Mouse (Mus musculus): Measurements from ENCODE around the gene Rfpl4. TPM values are rescaled to one million over a fixed set of nuclear protein-coding genes. Genes with fewer than 3 reads are reported as not detected.
"Not testable (repeated sequence)": the region's sequence is repeated elsewhere in the genome, so short reads cannot be mapped to it uniquely, and the experiment has no call there.

Gene Rfpl4
- polyA plus RNA-seq (2016; fragmentation: Nextera tagmentation; extraction: Ambion mirVana) = 0.18 TPM in 1 of 2 replicates, not detected in the other

GRCm38 (mm10) chr7:5116850-5117249, at the start of gene Rfpl4:
Rfpl4 (minus strand) TSS chr7:5116950.
- no peaks in the 10 kb centered on the region for H3K27me3 ChIP-seq (replicated peaks)
- H3K4me1 ChIP-seq = no peaks in the 10 kb centered on the region
- no peaks in the 10 kb centered on the region for H3K36me3 ChIP-seq
- H3K9me3 ChIP-seq = no peaks in the 10 kb centered on the region
- no peak within 1 kb of the TSS for H3K9ac ChIP-seq
- WGBS = 86% methylated on average over 3 of the region's 3 CpGs
- ATAC-seq (ENCODE audit: low FRiP score, low read depth) = no peak
- no peak within 1 kb of the TSS for H3K4me2 ChIP-seq (replicated peaks)
- no peak within 1 kb of the TSS for H3K4me3 ChIP-seq
- no peak within 1 kb of the TSS for H3K27ac ChIP-seq

GRCm38 (mm10) chr7:5149570-5149969, 32.8 kb upstream of the Rfpl4 start, which contains the start of gene Vmn1r55:
Vmn1r55 (minus strand) TSS chr7:5149670.
- not testable (repeated sequence) for ATAC-seq (ENCODE audit: low FRiP score, low read depth); H3K36me3 ChIP-seq; H3K4me2 ChIP-seq (replicated peaks); H3K9ac ChIP-seq; H3K9me3 ChIP-seq; H3K27me3 ChIP-seq (replicated peaks); H3K27ac ChIP-seq; H3K4me3 ChIP-seq; H3K4me1 ChIP-seq

- H3K27ac ChIP-seq = no peak within 1 kb of the TSS
- H3K4me2 ChIP-seq (replicated peaks) = peak within 1 kb of the TSS; percentile 59
- ATAC-seq (ENCODE audit: low FRiP score, low read depth) = peak; percentile 68
- no peaks in the 10 kb centered on the region for H3K27me3 ChIP-seq (replicated peaks)
- H3K4me3 ChIP-seq = peak within 1 kb of the TSS; percentile 24
- H3K36me3 ChIP-seq = no peaks in the 10 kb centered on the region
- H3K9me3 ChIP-seq = no peaks in the 10 kb centered on the region
- peak within 1 kb of the TSS; percentile 42; the same call in 1 of the 2 replicates for H3K9ac ChIP-seq
- 19% methylated on average over 42 of the region's 42 CpGs for WGBS
- no peaks in the 10 kb centered on the region for H3K4me1 ChIP-seq
These were observed 9.0 kb upstream of the Rfpl4 start, which contains the start of gene Rasl2-9 for GRCm38 (mm10) chr7:5125549-5126406. Rasl2-9 (minus strand) TSS chr7:5125950.

- Histone ChIP-seq H3K27ac (no peak overlapping the region), H3K36me3 (no peaks in the 10 kb centered on the region), H3K9me3 (no peaks in the 10 kb centered on the region), H3K9ac (no peak overlapping the region), H3K27me3 (replicated peaks) (no peaks in the 10 kb centered on the region), H3K4me3 (no peak overlapping the region), H3K4me1 (no peaks in the 10 kb centered on the region), H3K4me2 (replicated peaks) (no peak overlapping the region)
- WGBS = 89% methylated on average over 8 of the region's 8 CpGs
- ATAC-seq (ENCODE audit: low FRiP score, low read depth) = no peak
These were observed 8.3 kb upstream of the Rfpl4 start for GRCm38 (mm10) chr7:5125078-5125477.

GRCm38 (mm10) chr7:5112701-5113100, 4.0 kb downstream of the Rfpl4 start:
- Histone ChIP-seq H3K36me3 (no peaks in the 10 kb centered on the region), H3K27me3 (replicated peaks) (no peaks in the 10 kb centered on the region), H3K4me2 (replicated peaks) (no peak overlapping the region), H3K9me3 (0 out of 2 replicates have a peak, but pooled peaks cover 4% of the 10 kb centered on the region), H3K4me3 (no peak overlapping the region), H3K4me1 (no peaks in the 10 kb centered on the region), H3K9ac (no peak overlapping the region), H3K27ac (no peak overlapping the region)
- WGBS = 57% methylated on average over 3 of the region's 3 CpGs
- ATAC-seq (ENCODE audit: low FRiP score, low read depth) = no peak

- H3K4me2 ChIP-seq (replicated peaks) = no peak overlapping the region
- H3K27ac ChIP-seq = no peak overlapping the region
- 0 out of 2 replicates have a peak, but pooled peaks cover 4% of the 10 kb centered on the region for H3K9me3 ChIP-seq
- no peak overlapping the region for H3K4me3 ChIP-seq
- H3K9ac ChIP-seq = no peak overlapping the region
- H3K27me3 ChIP-seq (replicated peaks) = no peaks in the 10 kb centered on the region
- ATAC-seq (ENCODE audit: low FRiP score, low read depth) = no peak
- H3K4me1 ChIP-seq = no peaks in the 10 kb centered on the region
- H3K36me3 ChIP-seq = no peaks in the 10 kb centered on the region
- WGBS = 87% methylated on average over 8 of the region's 8 CpGs
These were observed 7.4 kb downstream of the Rfpl4 start for GRCm38 (mm10) chr7:5109301-5109700.

GRCm38 (mm10) chr7:5108272-5108671, 8.5 kb downstream of the Rfpl4 start:
- no peak overlapping the region for H3K4me2 ChIP-seq (replicated peaks)
- no peaks in the 10 kb centered on the region for H3K27me3 ChIP-seq (replicated peaks)
- H3K9ac ChIP-seq = no peak overlapping the region
- 82% methylated on average over 4 of the region's 4 CpGs for WGBS
- H3K36me3 ChIP-seq = no peaks in the 10 kb centered on the region
- ATAC-seq (ENCODE audit: low FRiP score, low read depth) = no peak
- H3K4me1 ChIP-seq = no peaks in the 10 kb centered on the region
- 0 out of 2 replicates have a peak, but pooled peaks cover 4% of the 10 kb centered on the region for H3K9me3 ChIP-seq
- H3K27ac ChIP-seq = no peak overlapping the region
- H3K4me3 ChIP-seq = no peak overlapping the region

GRCm38 (mm10) chr7:5102564-5102963, 14.2 kb downstream of the Rfpl4 start:
- Histone ChIP-seq H3K27me3 (replicated peaks) (no peaks in the 10 kb centered on the region), H3K9ac (no peak overlapping the region), H3K4me3 (no peak overlapping the region), H3K4me1 (no peaks in the 10 kb centered on the region), H3K27ac (no peak overlapping the region), H3K4me2 (replicated peaks) (no peak overlapping the region), H3K36me3 (peaks cover 17% of the 10 kb centered on the region), H3K9me3 (no peaks in the 10 kb centered on the region)
- 87% methylated on average over 2 of the region's 2 CpGs for WGBS
- ATAC-seq (ENCODE audit: low FRiP score, low read depth) = no peak

- Histone ChIP-seq H3K4me3 (no peak overlapping the region), H3K27me3 (replicated peaks) (no peaks in the 10 kb centered on the region), H3K9me3 (no peaks in the 10 kb centered on the region), H3K36me3 (peaks cover 31% of the 10 kb centered on the region), H3K4me2 (replicated peaks) (no peak overlapping the region), H3K4me1 (no peaks in the 10 kb centered on the region), H3K9ac (no peak overlapping the region), H3K27ac (no peak overlapping the region)
- ATAC-seq (ENCODE audit: low FRiP score, low read depth) = no peak
- WGBS = 92% methylated on average over 10 of the region's 10 CpGs
These were observed 15.6 kb downstream of the Rfpl4 start for GRCm38 (mm10) chr7:5101066-5101663.

- Histone ChIP-seq H3K4me2 (replicated peaks) (no peak overlapping the region), H3K27me3 (replicated peaks) (no peaks in the 10 kb centered on the region), H3K4me1 (no peaks in the 10 kb centered on the region), H3K27ac (no peak overlapping the region), H3K9me3 (no peaks in the 10 kb centered on the region), H3K9ac (no peak overlapping the region), H3K36me3 (peaks cover 45% of the 10 kb centered on the region), H3K4me3 (no peak overlapping the region)
- ATAC-seq (ENCODE audit: low FRiP score, low read depth) = no peak
- 85% methylated on average over 3 of the region's 3 CpGs for WGBS
These were observed 17.0 kb downstream of the Rfpl4 start for GRCm38 (mm10) chr7:5099796-5100195.

GRCm38 (mm10) chr7:5098769-5099168, 18.0 kb downstream of the Rfpl4 start:
- H3K4me2 ChIP-seq (replicated peaks) = no peak overlapping the region
- H3K27me3 ChIP-seq (replicated peaks) = no peaks in the 10 kb centered on the region
- no peak overlapping the region for H3K27ac ChIP-seq
- H3K9ac ChIP-seq = no peak overlapping the region
- ATAC-seq (ENCODE audit: low FRiP score, low read depth) = no peak
- H3K4me1 ChIP-seq = no peaks in the 10 kb centered on the region
- no peaks in the 10 kb centered on the region for H3K9me3 ChIP-seq
- peaks cover 55% of the 10 kb centered on the region for H3K36me3 ChIP-seq
- WGBS = 91% methylated on average over 5 of the region's 5 CpGs
- no peak overlapping the region for H3K4me3 ChIP-seq

- Histone ChIP-seq H3K9me3 (no peaks in the 10 kb centered on the region), H3K4me1 (no peaks in the 10 kb centered on the region), H3K27me3 (replicated peaks) (no peaks in the 10 kb centered on the region), H3K4me3 (no peak overlapping the region), H3K36me3 (peaks cover 84% of the 10 kb centered on the region), H3K27ac (no peak overlapping the region), H3K4me2 (replicated peaks) (no peak overlapping the region), H3K9ac (no peak overlapping the region)
- no peak for ATAC-seq (ENCODE audit: low FRiP score, low read depth)
- WGBS = 88% methylated on average over 21 of the region's 21 CpGs
These were observed 23.8 kb downstream of the Rfpl4 start for GRCm38 (mm10) chr7:5092831-5093510.
